Mouse (Mus musculus) hindbrain, embryonic 14.5 days (tissue): Measurements from ENCODE around the gene C1ra. TPM values are rescaled to one million over a fixed set of nuclear protein-coding genes. Genes with fewer than 3 reads are reported as not detected.
"Not testable (repeated sequence)": the region's sequence is repeated elsewhere in the genome, so short reads cannot be mapped to it uniquely, and the experiment has no call there.

Source experiments
- ATAC-seq: fragments of 200-750 bp; cut with Nextera tagmentation; 2 replicates; pipeline ENCODE4 v1.8.0; 2017; ENCODE audit warnings: moderate number of reproducible peaks, mild to moderate bottlenecking, moderate TSS enrichment, moderate library complexity; ENCODE audit not compliant: low FRiP score
- DNase-seq: peaks from one replicate; pipeline ENCODE4 v3.0.0-alpha.2; 2015; ENCODE audit warnings: low spot score
- H3K27ac ChIP-seq: fragments of 300-500 bp; sonication (generic); 2 replicates; pipeline ENCODE4 v1.5.1; 2014; ENCODE audit warnings: mild to moderate bottlenecking, moderate library complexity
- H3K27me3 ChIP-seq: fragments of 300-500 bp; sonication (generic); 2 replicates; pipeline ENCODE4 v1.6.1; 2014; ENCODE audit warnings: mild to moderate bottlenecking, low read length, mixed read lengths; ENCODE audit not compliant: control insufficient read depth, insufficient read depth
- H3K36me3 ChIP-seq: fragments of 300-500 bp; sonication (generic); replicated peaks from 2 replicates; pipeline ENCODE4 v1.6.1; 2014; ENCODE audit not compliant: control insufficient read depth, insufficient read depth
- H3K4me1 ChIP-seq: fragments of 300-500 bp; sonication (generic); replicated peaks from 2 replicates; pipeline ENCODE4 v1.6.1; 2014; ENCODE audit warnings: antibody characterized with exemption, low read length, mixed read lengths; ENCODE audit not compliant: control insufficient read depth, insufficient read depth
- H3K4me2 ChIP-seq: fragments of 300-500 bp; sonication (generic); replicated peaks from 2 replicates; pipeline ENCODE4 v1.6.1; 2014; ENCODE audit warnings: mild to moderate bottlenecking, moderate library complexity
- H3K4me3 ChIP-seq: fragments of 300-500 bp; sonication (generic); replicated peaks from 2 replicates; pipeline ENCODE4 v1.5.1; 2014; ENCODE audit warnings: mild to moderate bottlenecking, low read length
- H3K9ac ChIP-seq: fragments of 300-500 bp; sonication (generic); 2 replicates; pipeline ENCODE4 v1.6.1; 2014
- H3K9me3 ChIP-seq: fragments of 300-500 bp; sonication (generic); 2 replicates; pipeline ENCODE4 v1.6.1; 2016; ENCODE audit warnings: low read length; ENCODE audit not compliant: control insufficient read depth
- WGBS: fragments of 180-500 bp; shearing (Covaris S2); extraction: QIAGEN DNeasy Blood & Tissue Kit; methylation state at CpG from one replicate; pipeline ENCODE4 v1.1.7; 2014; 5-methylcytosine and 5-hydroxymethylcytosine counted together
- polyA plus RNA-seq: library from polyadenylated mRNA; unstranded; fragments of >200 nt; fragmentation: Nextera tagmentation; extraction: Ambion mirVana; gene quantifications from 2 replicates; pipeline ENCODE4 v1.2.1, GENCODE M21; 2014

The C1ra gene
- polyA plus RNA-seq, 1 experiment from 2014 or later, result 0.20 TPM

- Histone ChIP-seq H3K9ac (no peak overlapping the region), H3K36me3 (no peaks in the 10 kb centered on the region), H3K27ac (no peak overlapping the region), H3K27me3 (no peaks in the 10 kb centered on the region), H3K4me1 (no peaks in the 10 kb centered on the region), H3K4me2 (no peak overlapping the region), H3K4me3 (no peak overlapping the region), H3K9me3 (no peaks in the 10 kb centered on the region)
- 87% methylated on average over 3 of the region's 3 CpGs for WGBS
- no peak for DNase-seq
- ATAC-seq, result no peak
Observed at GRCm38 (mm10) chr6:124527881-124528280, 15.7 kb downstream of the C1ra start.

- DNase-seq, result no peak
- no peak overlapping the region for H3K27ac ChIP-seq
- no peaks in the 10 kb centered on the region for H3K4me1 ChIP-seq
- no peaks in the 10 kb centered on the region for H3K27me3 ChIP-seq
- WGBS, result 88% methylated on average over 8 of the region's 8 CpGs
- H3K9me3 ChIP-seq, result no peaks in the 10 kb centered on the region
- H3K4me3 ChIP-seq, result no peak overlapping the region
- no peak overlapping the region for H3K4me2 ChIP-seq
- no peak overlapping the region for H3K9ac ChIP-seq
- ATAC-seq, result no peak
- no peaks in the 10 kb centered on the region for H3K36me3 ChIP-seq
Observed at GRCm38 (mm10) chr6:124531077-124531476, 18.9 kb downstream of the C1ra start.

GRCm38 (mm10) chr6:124536125-124536829 is 24.1 kb downstream of the C1ra start:
- not testable (repeated sequence) for H3K36me3 ChIP-seq, ATAC-seq, H3K27ac ChIP-seq, H3K27me3 ChIP-seq, H3K9me3 ChIP-seq, H3K4me3 ChIP-seq, H3K4me2 ChIP-seq, DNase-seq, H3K9ac ChIP-seq, H3K4me1 ChIP-seq
- 83% methylated on average over 8 of the region's 8 CpGs for WGBS

- H3K27ac ChIP-seq, H3K4me1 ChIP-seq: not testable (repeated sequence)
Observed at GRCm38 (mm10) chr6:124541176-124541575, 29.0 kb downstream of the C1ra start.

GRCm38 (mm10) chr6:124542284-124542683 is 30.1 kb downstream of the C1ra start, which contains the start of gene C1s1:
Gene C1s1 (minus strand): TSS chr6:124542359.
- not testable (repeated sequence) for H3K36me3 ChIP-seq, H3K27ac ChIP-seq, H3K27me3 ChIP-seq, ATAC-seq, H3K4me3 ChIP-seq, H3K4me2 ChIP-seq, H3K4me1 ChIP-seq, H3K9me3 ChIP-seq, H3K9ac ChIP-seq
- WGBS, result 13% methylated on average over 1 of the region's 1 CpGs
- DNase-seq, result peak; percentile 36

More at GRCm38 (mm10) chr6:124541176-124541575, 29.0 kb downstream of the C1ra start:
- H3K27me3 ChIP-seq, H3K4me2 ChIP-seq, H3K36me3 ChIP-seq, H3K9ac ChIP-seq, DNase-seq, H3K4me3 ChIP-seq, H3K9me3 ChIP-seq, ATAC-seq: not testable (repeated sequence)
- 94% methylated on average over 2 of the region's 2 CpGs for WGBS

- Histone ChIP-seq H3K27me3 (no peaks in the 10 kb centered on the region), H3K4me1 (no peaks in the 10 kb centered on the region), H3K9ac (no peak overlapping the region), H3K36me3 (no peaks in the 10 kb centered on the region), H3K4me3 (no peak overlapping the region), H3K4me2 (no peak overlapping the region), H3K27ac (no peak overlapping the region), H3K9me3 (no peaks in the 10 kb centered on the region)
- 93% methylated on average over 5 of the region's 6 CpGs for WGBS
- DNase-seq, result no peak
- ATAC-seq, result no peak
Observed at GRCm38 (mm10) chr6:124544466-124544865, 32.3 kb downstream of the C1ra start.

- DNase-seq (no peak), ATAC-seq (no peak)
- H3K27me3 ChIP-seq, result no peaks in the 10 kb centered on the region
- 0 out of 2 replicates have a peak, but pooled peaks cover 2% of the 10 kb centered on the region for H3K9me3 ChIP-seq
- WGBS, result 89% methylated on average over 2 of the region's 2 CpGs
- H3K36me3 ChIP-seq, result no peaks in the 10 kb centered on the region
- no peak overlapping the region for H3K27ac ChIP-seq
- H3K4me2 ChIP-seq, result no peak overlapping the region
- no peaks in the 10 kb centered on the region for H3K4me1 ChIP-seq
- no peak overlapping the region for H3K4me3 ChIP-seq
- H3K9ac ChIP-seq, result no peak overlapping the region
Observed at GRCm38 (mm10) chr6:124545425-124545824, 33.2 kb downstream of the C1ra start.

- not testable (repeated sequence) for ATAC-seq, H3K4me1 ChIP-seq, H3K9me3 ChIP-seq, H3K4me2 ChIP-seq, H3K36me3 ChIP-seq, DNase-seq, H3K27me3 ChIP-seq, H3K27ac ChIP-seq, H3K4me3 ChIP-seq, H3K9ac ChIP-seq
- WGBS, result 97% methylated on average over 2 of the region's 3 CpGs
Observed at GRCm38 (mm10) chr6:124547979-124548378, 35.8 kb downstream of the C1ra start.

- Histone ChIP-seq H3K4me1 (no peaks in the 10 kb centered on the region), H3K4me3 (no peak overlapping the region), H3K27me3 (no peaks in the 10 kb centered on the region), H3K9ac (no peak overlapping the region), H3K9me3 (peaks cover 7% of the 10 kb centered on the region), H3K4me2 (no peak overlapping the region), H3K36me3 (no peaks in the 10 kb centered on the region), H3K27ac (no peak overlapping the region)
- 90% methylated on average over 3 of the region's 3 CpGs for WGBS
- ATAC-seq (no peak), DNase-seq (no peak)
Observed at GRCm38 (mm10) chr6:124549023-124549550, 36.9 kb downstream of the C1ra start.
